Mouse (Mus musculus) kidney, adult 2 months (tissue): ENCODE results near the gene Pik3r2. TPM values are rescaled to one million over a fixed set of nuclear protein-coding genes. Genes with fewer than 3 reads are reported as not detected.

Experiments used
- DNase-seq: peaks from one replicate; pipeline ENCODE4 v3.0.0; 2021
- H3K27ac ChIP-seq: fragments of 200-500 bp; 2 replicates; pipeline ENCODE4 v1.5.1; 2012; ENCODE audit warnings: low read depth, low read length, control low read depth, inconsistent platforms; ENCODE audit not compliant: insufficient read depth
- H3K27me3 ChIP-seq: fragments of 200-500 bp; replicated peaks from 2 replicates; pipeline ENCODE4 v1.6.1; 2012; ENCODE audit warnings: mild to moderate bottlenecking, moderate library complexity, low read length, inconsistent platforms; ENCODE audit not compliant: control insufficient read depth, insufficient read depth
- H3K36me3 ChIP-seq: fragments of 200-500 bp; 2 replicates; pipeline ENCODE4 v1.6.1; 2012; ENCODE audit warnings: mild to moderate bottlenecking, moderate library complexity, low read length, inconsistent platforms; ENCODE audit not compliant: control insufficient read depth, insufficient read depth
- H3K4me1 ChIP-seq: fragments of 200-500 bp; 2 replicates; pipeline ENCODE4 v1.6.1; 2011; ENCODE audit warnings: low read length; ENCODE audit not compliant: control insufficient read depth, insufficient read depth
- H3K4me3 ChIP-seq: fragments of 200-500 bp; 2 replicates; pipeline ENCODE4 v1.5.1; 2011; ENCODE audit warnings: mild to moderate bottlenecking, low read depth, low read length, control low read depth; ENCODE audit not compliant: insufficient read depth
- CTCF ChIP-seq: fragments of 200-500 bp; conservative IDR thresholded peaks from 2 replicates; pipeline ENCODE4 v1.5.1; 2011; ENCODE audit warnings: low read depth, mild to moderate bottlenecking, control low read depth, low read length, moderate library complexity, mixed read lengths; ENCODE audit not compliant: insufficient read depth, insufficient read length
- POLR2A ChIP-seq: fragments of 200-500 bp; IDR thresholded peaks from one replicate; pipeline ENCODE4 v1.6.1; 2011; ENCODE audit warnings: low read depth, low read length, control low read depth
- WGBS: fragments of 180-500 bp; shearing (Covaris S2); methylation state at CpG from one replicate; pipeline ENCODE4 v1.1.7; 2018; 5-methylcytosine and 5-hydroxymethylcytosine counted together
- polyA plus RNA-seq: library from polyadenylated mRNA; depleted of rRNA; stranded (reverse); fragments of >200 nt; gene quantifications from 2 replicates; pipeline ENCODE4 v1.2.3, GENCODE M21; 2012

Gene Pik3r2
- polyA plus RNA-seq, 1 experiment, result 60.5 TPM

- no peak for TF ChIP-seq POLR2A
- TF ChIP-seq CTCF, result no peak
- peak; percentile 81 for DNase-seq
- 13% methylated on average over 30 of the region's 30 CpGs for WGBS
- Histone ChIP-seq H3K4me3 (no peak overlapping the region), H3K27ac (no peak overlapping the region), H3K4me1 (no peaks in the 10 kb centered on the region), H3K36me3 (no peaks in the 10 kb centered on the region), H3K27me3 (no peaks in the 10 kb centered on the region)
Observed at GRCm38 (mm10) chr8:70816679-70817078, 40.2 kb upstream of the Pik3r2 start.

DNA sequence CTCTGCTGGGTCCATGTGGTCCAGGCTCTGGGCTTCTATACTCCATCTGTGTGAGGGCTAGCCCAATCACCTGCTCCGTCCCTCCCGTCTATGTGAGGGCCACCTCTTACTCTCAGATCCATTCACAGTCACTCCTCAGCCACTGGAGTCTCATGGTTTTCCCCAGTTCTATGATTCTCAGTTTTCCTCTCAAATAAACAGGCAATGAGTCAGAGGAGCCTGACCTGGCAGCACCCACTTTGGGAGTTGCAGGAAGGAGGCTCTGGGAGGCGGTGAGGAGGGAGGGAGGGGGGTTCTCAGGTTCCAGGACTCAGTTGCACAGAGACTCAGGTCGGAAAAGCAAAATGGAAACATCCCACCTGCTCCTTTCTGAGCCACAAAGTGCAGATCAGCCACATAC lies 36.4 kb upstream of the Pik3r2 start:
- Histone ChIP-seq H3K27me3 (no peaks in the 10 kb centered on the region), H3K4me3 (no peak overlapping the region), H3K36me3 (no peaks in the 10 kb centered on the region), H3K4me1 (no peaks in the 10 kb centered on the region), H3K27ac (no peak overlapping the region)
- no peak for TF ChIP-seq POLR2A
- no peak for TF ChIP-seq CTCF
- no peak for DNase-seq
- WGBS, result 54% methylated on average over 4 of the region's 4 CpGs

GRCm38 (mm10) chr8:70812055-70812454 lies 35.5 kb upstream of the Pik3r2 start:
- Histone ChIP-seq H3K27ac (no peak overlapping the region), H3K4me3 (no peak overlapping the region), H3K36me3 (no peaks in the 10 kb centered on the region), H3K27me3 (no peaks in the 10 kb centered on the region), H3K4me1 (no peaks in the 10 kb centered on the region)
- DNase-seq, result no peak
- 61% methylated on average over 4 of the region's 4 CpGs for WGBS
- no peak for TF ChIP-seq CTCF
- TF ChIP-seq POLR2A, result no peak

- no peak for DNase-seq
- Histone ChIP-seq H3K36me3 (no peaks in the 10 kb centered on the region), H3K4me3 (no peak overlapping the region), H3K4me1 (no peaks in the 10 kb centered on the region), H3K27ac (no peak overlapping the region), H3K27me3 (no peaks in the 10 kb centered on the region)
- no peak for TF ChIP-seq CTCF
- TF ChIP-seq POLR2A, result no peak
- 69% methylated on average over 20 of the region's 20 CpGs for WGBS
Observed at GRCm38 (mm10) chr8:70810962-70811680, 34.6 kb upstream of the Pik3r2 start.

- TF ChIP-seq POLR2A (no peak), CTCF (no peak)
- no peaks in the 10 kb centered on the region for H3K4me1 ChIP-seq
Observed at GRCm38 (mm10) chr8:70808955-70809701, 32.6 kb upstream of the Pik3r2 start.

GRCm38 (mm10) chr8:70808239-70808638 lies 31.7 kb upstream of the Pik3r2 start, which contains the start of gene Il12rb1:
Gene Il12rb1 (plus strand): TSS chr8:70808449.
- 82% methylated on average over 5 of the region's 5 CpGs for WGBS
- TF ChIP-seq POLR2A (no peak), CTCF (no peak)
- no peak within 1 kb of the TSS for H3K4me3 ChIP-seq
- no peaks in the 10 kb centered on the region for H3K27me3 ChIP-seq
- H3K36me3 ChIP-seq, result no peaks in the 10 kb centered on the region
- DNase-seq, result no peak
- no peaks in the 10 kb centered on the region for H3K4me1 ChIP-seq
- H3K27ac ChIP-seq, result no peak within 1 kb of the TSS

More at GRCm38 (mm10) chr8:70808955-70809701, 32.6 kb upstream of the Pik3r2 start:
- H3K4me3 ChIP-seq, result no peak overlapping the region
- no peak overlapping the region for H3K27ac ChIP-seq
- no peaks in the 10 kb centered on the region for H3K36me3 ChIP-seq
- WGBS, result 77% methylated on average over 8 of the region's 8 CpGs
- no peak for DNase-seq
- no peaks in the 10 kb centered on the region for H3K27me3 ChIP-seq

DNA sequence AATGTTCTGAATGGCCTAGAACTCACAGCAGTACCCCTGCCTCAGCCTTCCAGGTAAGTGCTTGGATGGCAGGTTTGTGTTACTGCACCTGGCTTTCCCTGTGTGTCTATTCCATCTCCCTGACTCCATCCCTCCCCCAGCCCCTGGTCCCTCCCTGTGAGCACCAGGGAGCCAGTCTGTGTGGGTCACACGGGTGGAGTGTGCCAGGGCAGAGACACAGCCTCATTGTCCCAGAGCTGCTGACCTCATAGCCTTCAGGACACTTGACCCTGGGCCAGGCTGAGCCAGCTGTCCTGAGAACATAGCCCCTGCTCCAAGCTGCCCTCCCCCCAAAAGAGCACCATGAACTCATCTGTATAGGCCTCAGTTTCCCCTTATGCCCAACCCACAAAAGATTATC lies 30.8 kb upstream of the Pik3r2 start:
- TF ChIP-seq POLR2A (no peak), CTCF (no peak)
- Histone ChIP-seq H3K4me3 (no peak overlapping the region), H3K4me1 (no peaks in the 10 kb centered on the region), H3K27ac (no peak overlapping the region), H3K27me3 (no peaks in the 10 kb centered on the region), H3K36me3 (no peaks in the 10 kb centered on the region)
- WGBS, result 76% methylated on average over 1 of the region's 1 CpGs
- no peak for DNase-seq
